ENCODE assay signal across 18 mouse cellular contexts in the genomic region with DNA sequence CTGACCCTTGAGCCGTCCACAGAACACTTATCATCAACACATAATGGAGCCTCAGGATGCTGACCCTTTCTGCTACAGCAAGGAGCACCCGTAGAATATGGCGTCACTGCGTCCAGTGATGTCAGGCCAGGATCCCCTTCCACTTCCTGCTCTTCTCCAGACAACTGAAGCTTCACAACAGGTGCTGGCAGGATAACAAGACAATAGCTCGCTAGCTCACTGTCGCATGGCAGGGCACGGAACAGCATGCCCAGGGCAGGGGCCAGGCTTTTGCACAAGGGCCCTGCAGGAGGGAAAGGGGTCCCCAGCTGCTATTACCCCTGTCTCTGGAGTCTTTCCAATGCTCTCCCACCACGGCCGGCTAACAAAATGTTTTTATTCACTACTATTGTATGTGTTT. TPM values are rescaled to one million over a fixed set of nuclear protein-coding genes. Genes with fewer than 3 reads are reported as not detected.
"Had no signal": no experiment of that assay in that cellular context is flagged by ENCODE, and none has a peak within 500 bp of the region (broad histone marks: within the 10 kb centered on the region; RNA-seq: fewer than 3 reads in every experiment).

No protein-coding gene starts in this region.

- DNase-seq: gastrocnemius, postnatal 14 days; gastrocnemius, postnatal 36 days; heart, adult 18-20 months; heart, postnatal 14 days; heart, postnatal 36 days; kidney, adult 11 months; kidney, adult 2 months; kidney, adult 9 months; kidney, postnatal 14 days; kidney, postnatal 36 days; layer of hippocampus, adult 9-11 months; layer of hippocampus, postnatal 36 days had no signal

RNA-seq across cellular contexts. Expression of gene Enkd1, which starts 14.9 kb away (rescaled TPM):
- total RNA-seq: liver, adult 2 months had no signal

RNA-seq across cellular contexts. Expression of gene 4933405L10Rik, which starts 15.4 kb away (rescaled TPM):
- total RNA-seq: gastrocnemius, adult 18-20 months; gastrocnemius, adult 8-10 months; gastrocnemius, postnatal 14 days; gastrocnemius, postnatal 36 days; heart, adult 18-20 months; heart, postnatal 14 days; heart, postnatal 36 days; hindbrain, postnatal 0 days; layer of hippocampus, postnatal 14 days; layer of hippocampus, postnatal 36 days; left cerebral cortex, postnatal 36 days; liver, adult 2 months had no signal
